Mouse (Mus musculus) E14TG2a.4 (cell line): ENCODE data around the gene Gm960.

Experiments used
- CTCF ChIP-seq: conservative IDR thresholded peaks from 2 replicates; pipeline ENCODE4 v1.5.1; 2014; ENCODE audit warnings: low read length
- POU5F1 ChIP-seq: IDR thresholded peaks from 2 replicates; pipeline ENCODE4 v1.6.1; 2014; ENCODE audit warnings: low read length, borderline replicate concordance

DNA sequence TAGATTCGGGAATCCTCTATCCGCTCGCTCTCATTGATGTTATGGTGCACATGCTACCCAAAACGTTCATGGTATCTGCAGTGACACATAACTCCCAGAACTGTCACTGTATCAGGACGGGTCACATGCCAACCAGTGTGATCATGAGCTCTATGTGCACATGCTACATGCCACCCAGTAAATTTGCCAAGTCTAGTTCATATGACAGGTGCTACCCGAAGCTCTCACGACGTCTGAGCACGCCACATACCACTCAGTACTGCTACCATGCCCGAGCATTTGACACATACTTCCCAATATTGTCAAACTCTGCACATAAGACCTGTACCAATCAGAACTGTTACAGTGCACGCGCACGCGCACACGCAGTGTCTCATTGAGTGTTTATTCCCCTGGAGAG, 21.6 kb upstream of the Gm960 start:
- TF ChIP-seq CTCF = no peak
- TF ChIP-seq POU5F1 = no peak
